Mouse (Mus musculus): ENCODE data around the gene Cd48. TPM values are rescaled to one million over a fixed set of nuclear protein-coding genes. Genes with fewer than 3 reads are reported as not detected.

The Cd48 gene
- polyA plus RNA-seq, 1 experiment from 2014 or later: 0.98 TPM

DNA sequence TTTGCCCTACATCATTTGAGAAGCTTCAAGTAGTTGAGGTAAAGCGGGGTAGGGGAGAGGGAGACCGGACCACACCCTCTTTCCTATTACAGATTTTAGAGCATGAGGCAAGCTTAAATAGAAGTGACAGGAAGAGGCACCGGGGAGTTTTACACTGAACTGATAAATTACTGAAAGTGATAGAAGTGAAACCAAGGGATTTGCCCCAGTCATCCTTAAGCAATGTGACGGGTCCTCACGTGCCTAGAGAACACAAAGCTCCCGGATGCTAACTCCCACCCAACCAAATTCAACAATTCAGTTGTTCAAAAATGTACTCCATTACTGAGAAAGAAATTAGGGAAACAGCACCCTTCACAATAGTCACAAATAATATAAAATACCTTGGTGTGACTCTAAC, 53.1 kb downstream of the Cd48 start:
- Histone ChIP-seq H3K27ac (ENCODE audit: low read depth, low read length) (no peak overlapping the region), H3K36me3 (ENCODE audit: control insufficient read depth, insufficient read depth, low read length) (no peaks in the 10 kb centered on the region), H3K4me3 (ENCODE audit: low read length) (no peak overlapping the region), H3K4me2 (ENCODE audit: low read length) (no peak overlapping the region), H3K9ac (ENCODE audit: low read depth, low read length) (no peak overlapping the region), H3K27me3 (replicated peaks; ENCODE audit: control insufficient read depth, insufficient read depth, low read length) (no peaks in the 10 kb centered on the region), H3K4me1 (ENCODE audit: control insufficient read depth, insufficient read depth, low read depth, low read length) (no peaks in the 10 kb centered on the region), H3K9me3 (ENCODE audit: control insufficient read depth, low read length) (no peaks in the 10 kb centered on the region)
- WGBS: 92% methylated on average over 6 of the region's 6 CpGs
- ATAC-seq: no peak

DNA sequence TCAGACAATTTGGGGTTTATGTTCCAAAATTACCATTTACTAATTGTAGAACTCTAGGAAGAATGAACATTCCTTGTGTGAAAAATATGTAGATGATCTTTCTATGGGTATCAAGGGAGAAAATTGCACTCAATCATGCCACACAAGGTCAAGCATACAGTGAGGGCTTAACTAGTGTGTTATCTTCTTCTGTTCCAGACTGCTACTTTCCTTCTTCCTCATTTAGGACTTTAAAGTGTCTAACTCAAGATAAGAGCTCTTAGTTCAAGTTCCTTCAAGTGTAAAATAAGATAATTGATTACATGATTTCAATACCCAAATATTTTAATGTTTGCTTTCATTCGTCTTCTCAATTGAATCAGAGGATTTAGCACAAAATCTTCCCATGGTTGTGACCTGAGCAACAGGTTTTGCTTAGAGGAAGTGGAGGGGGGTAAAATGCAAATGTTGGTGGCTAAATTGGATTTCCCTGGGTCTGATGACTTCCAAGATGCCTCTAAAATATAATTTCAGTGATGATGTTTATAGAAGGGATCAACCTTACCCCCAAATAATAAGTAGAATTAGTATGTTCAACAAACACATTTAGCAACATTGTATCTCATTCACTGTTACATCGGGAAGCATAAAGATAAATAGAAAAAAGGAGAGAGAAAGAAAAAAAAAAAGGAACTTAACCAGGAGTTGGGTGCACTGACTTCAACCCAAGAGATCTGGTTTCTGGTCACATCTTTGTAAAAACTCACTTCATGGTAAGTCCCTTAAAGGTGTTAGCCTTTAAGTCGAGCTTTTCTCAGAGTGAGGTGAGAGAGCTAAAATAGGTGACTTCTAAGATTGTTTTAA, 66.5 kb downstream of the Cd48 start:
- Histone ChIP-seq H3K9me3 (ENCODE audit: control insufficient read depth, low read length) (no peaks in the 10 kb centered on the region), H3K4me1 (ENCODE audit: control insufficient read depth, insufficient read depth, low read depth, low read length) (no peaks in the 10 kb centered on the region)
- whole genome bisulfite sequencing: 85% methylated on average over 3 of the region's 3 CpGs

More for the DNA sequence above, 66.5 kb downstream of the Cd48 start:
- Histone ChIP-seq H3K27ac (ENCODE audit: low read depth, low read length) (no peak overlapping the region), H3K4me3 (ENCODE audit: low read length) (no peak overlapping the region), H3K4me2 (ENCODE audit: low read length) (no peak overlapping the region), H3K36me3 (ENCODE audit: control insufficient read depth, insufficient read depth, low read length) (no peaks in the 10 kb centered on the region), H3K9ac (ENCODE audit: low read depth, low read length) (no peak overlapping the region), H3K27me3 (replicated peaks; ENCODE audit: control insufficient read depth, insufficient read depth, low read length) (no peaks in the 10 kb centered on the region)
- no peak for ATAC-seq

Small RNAs within 50 kb of the gene (microRNA-seq; reads per million reads assigned to microRNA genes)
- gene Mir7683: not detected

Other genes with a start within 250 kb of the Cd48 start
- 14.1 and 15.6 TPM in 2 replicates for gene F11r, start 244.5 kb upstream of the Cd48 start, polyA plus RNA-seq (2015; fragmentation: Nextera tagmentation; extraction: Ambion mirVana)
- gene Alyref2, start 178.5 kb upstream of the Cd48 start, polyA plus RNA-seq (2015; fragmentation: Nextera tagmentation; extraction: Ambion mirVana): 25.7 and 28.3 TPM in 2 replicates
- gene Itln1, start 146.7 kb upstream of the Cd48 start, polyA plus RNA-seq (2015; fragmentation: Nextera tagmentation; extraction: Ambion mirVana): not detected in 2 replicates
- gene Cd244a, start 122.8 kb upstream of the Cd48 start, polyA plus RNA-seq (2015; fragmentation: Nextera tagmentation; extraction: Ambion mirVana): not detected in 2 replicates
- 0.18 TPM in 1 of 2 replicates, not detected in the other for gene Ly9, start 74.6 kb upstream of the Cd48 start, polyA plus RNA-seq (2015; fragmentation: Nextera tagmentation; extraction: Ambion mirVana)
- 0.12 TPM in 1 of 2 replicates, not detected in the other for gene Slamf7, start 29.0 kb upstream of the Cd48 start, polyA plus RNA-seq (2015; fragmentation: Nextera tagmentation; extraction: Ambion mirVana)
- 0.19 and 0.28 TPM in 2 replicates for gene Slamf1, start 85.1 kb downstream of the Cd48 start, polyA plus RNA-seq (2015; fragmentation: Nextera tagmentation; extraction: Ambion mirVana)
- gene Cd84, start 157.7 kb downstream of the Cd48 start, polyA plus RNA-seq (2015; fragmentation: Nextera tagmentation; extraction: Ambion mirVana): 1.1 and 1.3 TPM in 2 replicates
- not detected in 2 replicates for gene Gm10521, start 213.7 kb downstream of the Cd48 start, polyA plus RNA-seq (2015; fragmentation: Nextera tagmentation; extraction: Ambion mirVana)
- gene Slamf6, start 235.5 kb downstream of the Cd48 start, polyA plus RNA-seq (2015; fragmentation: Nextera tagmentation; extraction: Ambion mirVana): 0.35 TPM in 1 of 2 replicates, not detected in the other

Data from hindbrain, embryonic 16.5 days (tissue).